Mouse (Mus musculus) thymus, postnatal 25 days (tissue): ENCODE measurements at regions not wholly inside any gene's neighbourhood (a gene's known extent, or its start where the extent isn't known, plus 50 kb on each side); places are given as distances from the start of the nearest gene placed in this dataset.

Experiments
- DNase-seq: peaks from one replicate; pipeline ENCODE4 v3.0.0; 2022

DNA sequence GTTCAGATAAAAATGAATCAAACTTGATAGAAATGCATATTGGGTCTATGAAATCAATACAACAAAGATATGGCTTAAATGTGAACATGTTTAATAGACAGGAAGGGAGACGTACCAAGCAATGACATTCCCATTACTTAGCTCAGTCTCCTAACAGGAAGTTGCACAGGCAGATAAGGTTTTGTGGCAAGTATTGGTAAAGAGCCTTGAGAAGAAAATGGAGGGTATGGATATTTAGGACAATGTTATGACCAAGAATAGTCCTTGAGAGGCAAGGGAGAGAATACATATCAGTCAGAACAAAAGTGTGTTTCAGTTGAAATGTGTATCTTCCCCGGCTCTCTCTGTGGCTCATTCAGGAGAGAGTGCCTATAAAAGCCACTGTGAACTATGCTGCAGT, 60.7 kb upstream of the Tab2 start:
- DNase-seq = no peak

GRCm38 (mm10) chr10:8011744-8012143, 55.7 kb upstream of the Tab2 start:
- no peak for DNase-seq

DNA sequence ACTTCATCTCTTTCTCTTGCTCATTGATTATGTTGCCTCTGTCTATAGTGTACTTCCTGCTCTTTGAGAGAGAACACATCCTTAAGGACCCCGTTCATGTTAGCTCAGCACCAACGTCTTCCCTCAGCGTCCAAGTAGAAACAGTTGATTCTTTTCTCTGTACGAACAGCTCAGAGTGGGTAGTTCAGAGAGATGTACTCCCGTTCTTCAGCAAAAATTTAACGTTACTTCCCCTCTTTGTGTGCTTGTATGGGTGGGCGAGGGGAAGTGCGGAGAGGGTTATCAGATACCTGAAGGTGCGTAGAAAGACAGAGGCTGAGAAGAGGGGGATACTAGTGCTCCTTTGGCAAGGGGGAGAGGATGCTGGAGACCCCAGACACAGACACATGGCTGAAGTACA, 55.1 kb upstream of the Tab2 start:
- no peak for DNase-seq

- no peak for DNase-seq
Measured at GRCm38 (mm10) chr10:8009855-8010254, 53.8 kb upstream of the Tab2 start.

DNA sequence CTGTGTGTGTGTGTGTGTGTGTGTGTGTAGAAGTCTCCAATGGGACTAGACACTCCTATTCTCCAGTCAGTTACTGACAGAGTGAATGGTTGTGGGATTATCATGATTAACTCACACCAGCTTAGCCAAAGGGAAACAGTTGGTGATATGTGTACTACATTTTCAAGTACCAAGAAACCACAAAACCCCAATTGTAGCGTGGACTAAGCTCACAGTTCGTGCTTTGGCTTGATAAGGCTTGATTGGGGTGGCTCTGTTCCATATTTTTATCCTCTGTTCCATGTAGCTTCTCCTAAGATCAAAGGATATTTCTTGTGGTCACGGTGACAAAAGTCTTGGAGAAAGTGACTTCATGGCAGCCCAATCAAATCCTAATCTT, 51.9 kb upstream of the Tab2 start:
- DNase-seq = no peak

- no peak for DNase-seq
Measured at GRCm38 (mm10) chr10:8007286-8007989, 51.4 kb upstream of the Tab2 start.
